Mouse (Mus musculus) kidney, embryonic 14.5 days (tissue): Measurements from ENCODE around the gene Dupd1. TPM values are rescaled to one million over a fixed set of nuclear protein-coding genes. Genes with fewer than 3 reads are reported as not detected.

ENCODE experiments used
- ATAC-seq: fragments of 200-750 bp; cut with Nextera tagmentation; 2 replicates; pipeline ENCODE4 v1.8.0; 2017; ENCODE audit warnings: moderate number of reproducible peaks, mild to moderate bottlenecking, moderate TSS enrichment, moderate library complexity; ENCODE audit not compliant: low FRiP score, low TSS enrichment
- H3K27ac ChIP-seq: fragments of 300-500 bp; sonication (generic); 2 replicates; pipeline ENCODE4 v1.5.1; 2014; ENCODE audit warnings: low read depth, mild to moderate bottlenecking, low read length, moderate library complexity, mixed read lengths
- H3K27me3 ChIP-seq: fragments of 300-500 bp; sonication (generic); 2 replicates; pipeline ENCODE4 v1.6.1; 2014; ENCODE audit warnings: mild to moderate bottlenecking, low read length; ENCODE audit not compliant: control insufficient read depth, insufficient read depth
- H3K36me3 ChIP-seq: fragments of 300-500 bp; sonication (generic); 2 replicates; pipeline ENCODE4 v1.6.1; 2014; ENCODE audit warnings: low read length, mixed read lengths; ENCODE audit not compliant: control insufficient read depth, insufficient read depth
- H3K4me1 ChIP-seq: fragments of 300-500 bp; sonication (generic); 2 replicates; pipeline ENCODE4 v1.6.1; 2014; ENCODE audit warnings: low read length, mixed read lengths; ENCODE audit not compliant: control insufficient read depth, insufficient read depth
- H3K4me2 ChIP-seq: fragments of 300-500 bp; sonication (generic); replicated peaks from 2 replicates; pipeline ENCODE4 v1.6.1; 2014; ENCODE audit warnings: low read depth, mild to moderate bottlenecking, low read length
- H3K4me3 ChIP-seq: fragments of 300-500 bp; sonication (generic); 2 replicates; pipeline ENCODE4 v1.5.1; 2014; ENCODE audit warnings: mild to moderate bottlenecking, low read length
- H3K9ac ChIP-seq: fragments of 300-500 bp; sonication (generic); 2 replicates; pipeline ENCODE4 v1.6.1; 2014; ENCODE audit warnings: low read depth, mild to moderate bottlenecking, low read length, moderate library complexity
- H3K9me3 ChIP-seq: fragments of 300-500 bp; sonication (generic); 2 replicates; pipeline ENCODE4 v1.6.1; 2016; ENCODE audit warnings: low read length; ENCODE audit not compliant: control insufficient read depth
- WGBS: fragments of 180-500 bp; shearing (Covaris S2); extraction: QIAGEN DNeasy Blood & Tissue Kit; methylation state at CpG from one replicate; pipeline ENCODE4 v1.1.7; 2014; 5-methylcytosine and 5-hydroxymethylcytosine counted together
- polyA plus RNA-seq: library from polyadenylated mRNA; unstranded; fragments of >200 nt; fragmentation: Nextera tagmentation; extraction: Ambion mirVana; gene quantifications from 2 replicates; pipeline ENCODE4 v1.2.1, GENCODE M21; 2014

Gene Dupd1
- polyA plus RNA-seq, 1 experiment from 2014 or later: not detected

GRCm38 (mm10) chr14:21706759-21707571, 7.4 kb downstream of the Dupd1 start:
- Histone ChIP-seq H3K9ac (no peak overlapping the region), H3K27me3 (no peaks in the 10 kb centered on the region), H3K4me2 (no peak overlapping the region), H3K27ac (peak overlapping the region; percentile 51; the same call in 1 of the 2 replicates), H3K4me3 (no peak overlapping the region), H3K9me3 (no peaks in the 10 kb centered on the region), H3K36me3 (no peaks in the 10 kb centered on the region), H3K4me1 (0 out of 2 replicates have a peak, but pooled peaks cover 4% of the 10 kb centered on the region)
- 64% methylated on average over 12 of the region's 12 CpGs for WGBS
- no peak for ATAC-seq

GRCm38 (mm10) chr14:21705462-21705861, 8.9 kb downstream of the Dupd1 start:
- Histone ChIP-seq H3K4me2 (no peak overlapping the region), H3K36me3 (no peaks in the 10 kb centered on the region), H3K4me1 (0 out of 2 replicates have a peak, but pooled peaks cover 4% of the 10 kb centered on the region), H3K9ac (no peak overlapping the region), H3K4me3 (no peak overlapping the region), H3K27me3 (no peaks in the 10 kb centered on the region), H3K27ac (no peak overlapping the region), H3K9me3 (no peaks in the 10 kb centered on the region)
- WGBS: 90% methylated on average over 2 of the region's 2 CpGs
- ATAC-seq: no peak

GRCm38 (mm10) chr14:21703255-21703654, 11.1 kb downstream of the Dupd1 start:
- no peak overlapping the region for H3K4me2 ChIP-seq
- WGBS: 28% methylated on average over 5 of the region's 5 CpGs
- H3K27ac ChIP-seq: no peak overlapping the region
- H3K9me3 ChIP-seq: no peaks in the 10 kb centered on the region
- H3K27me3 ChIP-seq: no peaks in the 10 kb centered on the region
- H3K4me3 ChIP-seq: no peak overlapping the region
- no peak for ATAC-seq
- 0 out of 2 replicates have a peak, but pooled peaks cover 4% of the 10 kb centered on the region for H3K4me1 ChIP-seq
- no peaks in the 10 kb centered on the region for H3K36me3 ChIP-seq
- no peak overlapping the region for H3K9ac ChIP-seq

GRCm38 (mm10) chr14:21702691-21703090, 11.7 kb downstream of the Dupd1 start:
- H3K27ac ChIP-seq: no peak overlapping the region
- H3K4me1 ChIP-seq: 0 out of 2 replicates have a peak, but pooled peaks cover 4% of the 10 kb centered on the region

GRCm38 (mm10) chr14:21696186-21696830, 18.1 kb downstream of the Dupd1 start:
- Histone ChIP-seq H3K4me1 (no peaks in the 10 kb centered on the region), H3K27me3 (no peaks in the 10 kb centered on the region), H3K9ac (no peak overlapping the region), H3K36me3 (no peaks in the 10 kb centered on the region), H3K9me3 (peaks cover 5% of the 10 kb centered on the region), H3K4me3 (no peak overlapping the region), H3K27ac (no peak overlapping the region), H3K4me2 (no peak overlapping the region)
- ATAC-seq: no peak
- WGBS: 82% methylated on average over 7 of the region's 7 CpGs

More at GRCm38 (mm10) chr14:21702691-21703090, 11.7 kb downstream of the Dupd1 start:
- Histone ChIP-seq H3K4me2 (no peak overlapping the region), H3K4me3 (no peak overlapping the region), H3K9ac (no peak overlapping the region), H3K27me3 (no peaks in the 10 kb centered on the region), H3K36me3 (no peaks in the 10 kb centered on the region), H3K9me3 (no peaks in the 10 kb centered on the region)
- WGBS: 92% methylated on average over 8 of the region's 8 CpGs
- no peak for ATAC-seq

- Histone ChIP-seq H3K4me2 (no peak overlapping the region), H3K4me1 (no peaks in the 10 kb centered on the region), H3K4me3 (no peak overlapping the region), H3K36me3 (no peaks in the 10 kb centered on the region), H3K27me3 (no peaks in the 10 kb centered on the region), H3K9me3 (peaks cover 5% of the 10 kb centered on the region), H3K9ac (no peak overlapping the region), H3K27ac (no peak overlapping the region)
- no peak for ATAC-seq
- 70% methylated on average over 6 of the region's 6 CpGs for WGBS
Observed at GRCm38 (mm10) chr14:21695020-21695419, 19.4 kb downstream of the Dupd1 start.

GRCm38 (mm10) chr14:21691070-21691469, 23.3 kb downstream of the Dupd1 start:
- Histone ChIP-seq H3K4me1 (peaks cover 7% of the 10 kb centered on the region; the same call in 1 of the 2 replicates), H3K9ac (no peak overlapping the region), H3K27me3 (0 out of 2 replicates have a peak, but pooled peaks cover 3% of the 10 kb centered on the region), H3K4me2 (no peak overlapping the region), H3K4me3 (no peak overlapping the region), H3K36me3 (no peaks in the 10 kb centered on the region), H3K9me3 (peaks cover 5% of the 10 kb centered on the region), H3K27ac (no peak overlapping the region)
- no peak for ATAC-seq
- WGBS: 77% methylated on average over 3 of the region's 3 CpGs

- Histone ChIP-seq H3K4me2 (peak overlapping the region; percentile 65), H3K4me3 (peak overlapping the region; percentile 39), H3K9me3 (no peaks in the 10 kb centered on the region), H3K27me3 (0 out of 2 replicates have a peak, but pooled peaks cover 3% of the 10 kb centered on the region), H3K27ac (no peak overlapping the region), H3K9ac (peak overlapping the region; percentile 28), H3K36me3 (no peaks in the 10 kb centered on the region), H3K4me1 (peaks cover 16% of the 10 kb centered on the region)
- 10% methylated on average over 48 of the region's 49 CpGs for WGBS
- peak; percentile 58 for ATAC-seq
Observed at GRCm38 (mm10) chr14:21686376-21687279, 27.7 kb downstream of the Dupd1 start.
